Comparison of ENCODE assay signal across 7 mouse cellular contexts in genomic region chr11:53707718-53708009, GRCm38 (mm10). TPM values are rescaled to one million over a fixed set of nuclear protein-coding genes. Genes with fewer than 3 reads are reported as not detected.
DNase-seq lines count a peak whose midpoint lies in the region; ATAC-seq and TF ChIP-seq lines count a peak whose summit lies in the region.

No protein-coding gene starts in this region.

- no peak for ATAC-seq in megakaryocyte, adult 5-6 weeks (ENCODE audit: poor library complexity, severe bottlenecking)
- no peak for ATAC-seq in forebrain, embryonic 12.5 days (ENCODE audit: low FRiP score)
- no peak; the same call in 1 of the 2 replicates for ATAC-seq in limb, embryonic 14.5 days (ENCODE audit: low FRiP score, low read depth)
- ATAC-seq in stomach, embryonic 16.5 days (ENCODE audit: insufficient read depth, low FRiP score), result no peak
- no peak for ATAC-seq in megakaryocyte-erythroid progenitor cell, adult 5-6 weeks (replicated peaks; ENCODE audit: low FRiP score, low TSS enrichment, poor library complexity, severe bottlenecking)

- no peak for TF ChIP-seq POLR2A in limb, embryonic 14.5 days (IDR thresholded peaks at IDR 0.05; ENCODE audit: borderline replicate concordance, extremely low read depth, insufficient read depth, insufficient read length)

- peaks cover 26% of the 10 kb centered on the region for H3K36me3 ChIP-seq in megakaryocyte, embryonic 14.5 days (replicated peaks; ENCODE audit: low read length)
- H3K36me3 ChIP-seq in forebrain, embryonic 12.5 days (replicated peaks), result no peaks in the 10 kb centered on the region
- peaks cover 6% of the 10 kb centered on the region; the same call in 1 of the 2 replicates for H3K36me3 ChIP-seq in limb, embryonic 14.5 days (ENCODE audit: control insufficient read depth, insufficient read depth, low read length)
- no peaks in the 10 kb centered on the region for H3K36me3 ChIP-seq in stomach, embryonic 16.5 days (ENCODE audit: control insufficient read depth, insufficient read depth, low read length)

- no peaks in the 10 kb centered on the region for H3K9me3 ChIP-seq in megakaryocyte, embryonic 14.5 days
- no peaks in the 10 kb centered on the region for H3K9me3 ChIP-seq in forebrain, embryonic 12.5 days
- no peaks in the 10 kb centered on the region for H3K9me3 ChIP-seq in limb, embryonic 14.5 days (ENCODE audit: control insufficient read depth, low read length)
- H3K9me3 ChIP-seq in stomach, embryonic 16.5 days (replicated peaks; ENCODE audit: control insufficient read depth, low read length), result no peaks in the 10 kb centered on the region

- peak overlapping the region; percentile 91 for H3K4me2 ChIP-seq in forebrain, embryonic 12.5 days
- H3K4me2 ChIP-seq in limb, embryonic 14.5 days (replicated peaks; ENCODE audit: low read depth, low read length, severe bottlenecking), result peak overlapping the region; percentile 86
- H3K4me2 ChIP-seq in stomach, embryonic 16.5 days (ENCODE audit: low read depth, low read length), result peak overlapping the region; percentile 75

- H3K9ac ChIP-seq in forebrain, embryonic 12.5 days, result no peak overlapping the region
- H3K9ac ChIP-seq in limb, embryonic 14.5 days (ENCODE audit: low read depth, low read length, severe bottlenecking), result no peak overlapping the region
- peak overlapping the region; percentile 84 for H3K9ac ChIP-seq in stomach, embryonic 16.5 days (ENCODE audit: low read length)

- 83% methylated on average over 3 of the region's 3 CpGs for WGBS in forebrain, embryonic 12.5 days
- WGBS in limb, embryonic 14.5 days, result 77% methylated on average over 3 of the region's 3 CpGs
- 74% methylated on average over 3 of the region's 3 CpGs for WGBS in stomach, embryonic 16.5 days

- H3K27ac ChIP-seq in forebrain, embryonic 12.5 days, result no peak overlapping the region
- no peak overlapping the region for H3K27ac ChIP-seq in limb, embryonic 14.5 days (replicated peaks; ENCODE audit: low read depth, low read length)
- H3K27ac ChIP-seq in stomach, embryonic 16.5 days (ENCODE audit: low read length), result peak overlapping the region; percentile 60; the same call in 1 of the 2 replicates

- peaks cover 32% of the 10 kb centered on the region for H3K4me1 ChIP-seq in megakaryocyte, embryonic 14.5 days
- peaks cover 11% of the 10 kb centered on the region; the same call in 1 of the 2 replicates for H3K4me1 ChIP-seq in forebrain, embryonic 12.5 days
- H3K4me1 ChIP-seq in limb, embryonic 14.5 days (ENCODE audit: control insufficient read depth, insufficient read depth, low read length), result peaks cover 4% of the 10 kb centered on the region; the same call in 1 of the 2 replicates
- H3K4me1 ChIP-seq in stomach, embryonic 16.5 days (ENCODE audit: control insufficient read depth, insufficient read depth, low read length), result peaks cover 2% of the 10 kb centered on the region; the same call in 1 of the 2 replicates

- H3K27me3 ChIP-seq in megakaryocyte, embryonic 14.5 days (replicated peaks), result no peaks in the 10 kb centered on the region
- H3K27me3 ChIP-seq in forebrain, embryonic 12.5 days, result no peaks in the 10 kb centered on the region
- H3K27me3 ChIP-seq in limb, embryonic 14.5 days (ENCODE audit: control insufficient read depth, insufficient read depth, low read length), result no peaks in the 10 kb centered on the region
- H3K27me3 ChIP-seq in stomach, embryonic 16.5 days (ENCODE audit: control insufficient read depth, insufficient read depth, low read length), result no peaks in the 10 kb centered on the region

- DNase-seq in limb, embryonic 14.5 days (ENCODE audit: low spot score), result no peak
- no peak for DNase-seq in adrenal gland, postnatal 4 days (ENCODE audit: low spot score in 2 of 2)

- peak overlapping the region; percentile 91 for H3K4me3 ChIP-seq in megakaryocyte, embryonic 14.5 days (replicated peaks)
- H3K4me3 ChIP-seq in forebrain, embryonic 12.5 days (replicated peaks), result peak overlapping the region; percentile 71
- peak overlapping the region; percentile 75 for H3K4me3 ChIP-seq in limb, embryonic 14.5 days (replicated peaks; ENCODE audit: low read length)
- peak overlapping the region; percentile 71 for H3K4me3 ChIP-seq in stomach, embryonic 16.5 days (replicated peaks; ENCODE audit: low read length)

RNA-seq across cellular contexts. Expression of gene Rad50, which starts 0.5 kb away (rescaled TPM):
- polyA plus RNA-seq in megakaryocyte, embryonic 14.5 days (2012; ENCODE audit: insufficient read depth, low replicate concordance), result 2.9 and 3.2 TPM in 2 replicates
- total RNA-seq in megakaryocyte, adult 5-6 weeks (2015), result 23.9 and 26.7 TPM in 2 replicates
- 33.7 and 38.1 TPM in 2 replicates for total RNA-seq in megakaryocyte, adult 5-6 weeks (2017)
- polyA plus RNA-seq in forebrain, embryonic 12.5 days (2016; fragmentation: Nextera tagmentation; extraction: Ambion mirVana), result 23.4 and 24.6 TPM in 2 replicates
- polyA plus RNA-seq in limb, embryonic 14.5 days (2012; rRNA removed), result 8.7 and 11.1 TPM in 2 replicates
- polyA plus RNA-seq in limb, embryonic 14.5 days (2014; fragmentation: Nextera tagmentation; extraction: Ambion mirVana), result 18.9 and 21.2 TPM in 2 replicates
- polyA plus RNA-seq in stomach, embryonic 16.5 days (2015; fragmentation: Nextera tagmentation; extraction: Ambion mirVana), result 25.2 and 27.8 TPM in 2 replicates
- total RNA-seq in adrenal gland, postnatal 4 days (2021), result 10 to 100 TPM; 21.5 to 24.4 TPM
- total RNA-seq in megakaryocyte-erythroid progenitor cell, adult 5-6 weeks (2014; fragmentation: Nextera tagmentation), result 53.6 and 58.6 TPM in 2 replicates
- 91.4 and 110 TPM in 2 replicates for total RNA-seq in megakaryocyte-erythroid progenitor cell, adult 5-6 weeks (2017)

RNA-seq across cellular contexts. Expression of gene Il5, which starts 12.9 kb away (rescaled TPM):
- polyA plus RNA-seq in megakaryocyte, embryonic 14.5 days (2012; ENCODE audit: insufficient read depth, low replicate concordance), result not detected in 2 replicates
- total RNA-seq in megakaryocyte, adult 5-6 weeks (2015), result not detected in 2 replicates
- not detected in 2 replicates for total RNA-seq in megakaryocyte, adult 5-6 weeks (2017)
- polyA plus RNA-seq in forebrain, embryonic 12.5 days (2016; fragmentation: Nextera tagmentation; extraction: Ambion mirVana), result not detected in 2 replicates
- polyA plus RNA-seq in limb, embryonic 14.5 days (2012; rRNA removed), result not detected in 2 replicates
- not detected in 2 replicates for polyA plus RNA-seq in limb, embryonic 14.5 days (2014; fragmentation: Nextera tagmentation; extraction: Ambion mirVana)
- polyA plus RNA-seq in stomach, embryonic 16.5 days (2015; fragmentation: Nextera tagmentation; extraction: Ambion mirVana), result 0.15 TPM in 1 of 2 replicates, not detected in the other
- total RNA-seq in adrenal gland, postnatal 4 days (2021), result not detected
- not detected in 2 replicates for total RNA-seq in megakaryocyte-erythroid progenitor cell, adult 5-6 weeks (2014; fragmentation: Nextera tagmentation)
- not detected in 2 replicates for total RNA-seq in megakaryocyte-erythroid progenitor cell, adult 5-6 weeks (2017)
